Mouse (Mus musculus): Measurements from ENCODE around the gene Iqcn.

Iqcn gene

DNA sequence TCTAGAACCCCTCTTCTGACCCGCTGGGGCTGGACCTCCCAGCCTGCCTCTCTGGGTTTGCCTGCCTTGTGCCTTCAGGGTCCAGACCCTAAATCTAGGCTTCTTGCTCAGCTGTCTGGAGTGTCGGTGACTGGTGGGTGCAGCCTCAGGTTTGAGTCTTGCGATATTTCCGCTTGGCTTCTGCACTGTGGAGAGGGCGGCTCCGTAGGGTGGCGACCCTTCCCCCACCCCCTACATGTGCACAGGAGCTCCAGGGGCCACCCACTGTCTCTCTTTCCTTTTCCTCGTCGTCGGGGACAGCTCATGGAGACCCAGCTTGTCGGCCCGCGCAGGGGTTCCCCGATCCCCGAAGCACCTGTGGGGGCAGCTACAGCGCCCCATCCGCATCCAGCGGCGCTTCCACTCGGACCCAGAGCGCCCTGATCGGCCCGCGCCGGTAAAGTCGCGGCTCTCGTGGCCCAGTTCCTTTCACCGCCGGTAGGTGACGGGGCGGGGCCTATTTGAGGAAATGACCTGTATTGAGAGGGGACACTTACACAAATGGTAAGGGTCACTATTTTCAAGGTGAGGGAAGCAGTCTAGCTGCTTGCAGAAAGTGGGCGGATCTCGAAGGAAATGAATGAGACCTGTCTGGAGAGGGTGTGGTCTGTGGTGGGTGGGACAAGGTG is 26.7 kb downstream of the Iqcn start:
- in situ Hi-C loops (cut with MboI) = no loop called here

GRCm38 (mm10) chr8:70730956-70731355 is 27.7 kb downstream of the Iqcn start:
- in situ Hi-C loops (cut with MboI) = no loop called here

DNA sequence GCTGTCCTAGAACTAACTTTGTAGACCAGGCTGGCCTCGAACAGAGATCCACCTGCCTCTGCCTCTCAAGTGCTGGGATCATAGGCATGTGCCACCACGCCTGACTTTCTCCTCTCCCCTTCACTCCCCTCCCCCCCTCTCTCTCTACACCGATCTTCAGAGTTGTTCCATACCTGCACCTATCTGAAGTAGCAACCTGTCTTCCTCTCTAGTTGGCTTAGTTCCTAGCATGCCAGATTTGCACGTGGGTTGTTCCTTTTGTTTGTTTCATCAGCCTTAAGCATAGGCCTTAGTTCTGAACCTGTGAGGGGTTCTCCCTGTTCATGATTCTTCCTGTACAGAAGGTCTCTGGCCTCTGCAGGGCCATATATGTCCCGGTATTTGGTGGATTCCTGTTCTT is 34.4 kb downstream of the Iqcn start:
- in situ Hi-C loops (cut with MboI) = no loop called here

GRCm38 (mm10) chr8:70738211-70738610 is 35.0 kb downstream of the Iqcn start:
- in situ Hi-C loops (cut with MboI) = no loop called here

- in situ Hi-C loops (cut with MboI) = no loop called here
These were observed 38.4 kb downstream of the Iqcn start for GRCm38 (mm10) chr8:70741661-70742060.

- in situ Hi-C loops (cut with MboI) = no loop called here
These were observed 38.9 kb downstream of the Iqcn start for GRCm38 (mm10) chr8:70742176-70742575.

GRCm38 (mm10) chr8:70742981-70743655 is 39.9 kb downstream of the Iqcn start:
- in situ Hi-C loops (cut with MboI) = no loop called here

GRCm38 (mm10) chr8:70743656-70744590 is 40.7 kb downstream of the Iqcn start:
- in situ Hi-C loops (cut with MboI) = no loop called here

DNA sequence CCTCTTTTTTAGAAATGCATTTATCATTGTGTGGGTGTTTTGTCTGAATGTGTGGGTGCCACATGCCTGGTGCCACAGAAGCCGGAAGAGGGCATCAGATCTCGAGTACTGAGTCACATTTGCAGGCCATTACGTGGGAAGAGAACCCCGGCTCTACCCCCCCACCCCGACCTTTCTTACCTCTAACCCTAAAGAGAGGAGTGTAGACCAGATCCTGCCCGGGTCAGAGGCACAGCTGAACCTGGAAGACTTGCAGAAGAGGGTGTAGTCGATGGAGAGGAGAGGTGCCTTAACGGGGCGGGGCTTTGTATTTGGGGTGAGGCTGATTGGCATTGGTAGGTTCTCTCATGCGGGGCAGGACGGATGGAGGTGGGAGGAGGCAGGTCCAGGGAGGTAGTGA is 41.5 kb downstream of the Iqcn start:
- in situ Hi-C loops (cut with MboI) = no loop called here

GRCm38 (mm10) chr8:70745691-70746220 is 42.5 kb downstream of the Iqcn start:
- in situ Hi-C loops (cut with MboI) = no loop called here

DNA sequence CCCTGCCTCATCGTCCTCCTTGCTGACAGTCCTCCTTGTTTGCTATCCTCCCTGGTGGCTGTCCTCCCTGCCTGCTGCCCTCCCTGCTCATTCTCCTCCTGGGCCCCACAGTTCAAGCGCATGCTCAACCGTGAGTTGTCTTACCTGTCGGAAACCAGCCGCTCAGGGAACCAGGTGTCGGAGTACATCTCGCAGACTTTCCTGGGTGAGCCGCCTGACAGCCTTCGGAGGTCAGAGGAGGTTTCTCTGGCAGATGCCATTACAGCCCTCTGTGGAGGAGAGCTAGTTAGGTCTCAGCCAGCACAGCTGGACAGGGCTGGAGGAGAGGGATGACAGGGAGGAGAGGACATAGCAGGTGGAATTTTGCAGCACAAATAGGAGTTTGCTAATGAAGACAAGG is 43.4 kb downstream of the Iqcn start:
- in situ Hi-C loops (cut with MboI) = no loop called here

DNA sequence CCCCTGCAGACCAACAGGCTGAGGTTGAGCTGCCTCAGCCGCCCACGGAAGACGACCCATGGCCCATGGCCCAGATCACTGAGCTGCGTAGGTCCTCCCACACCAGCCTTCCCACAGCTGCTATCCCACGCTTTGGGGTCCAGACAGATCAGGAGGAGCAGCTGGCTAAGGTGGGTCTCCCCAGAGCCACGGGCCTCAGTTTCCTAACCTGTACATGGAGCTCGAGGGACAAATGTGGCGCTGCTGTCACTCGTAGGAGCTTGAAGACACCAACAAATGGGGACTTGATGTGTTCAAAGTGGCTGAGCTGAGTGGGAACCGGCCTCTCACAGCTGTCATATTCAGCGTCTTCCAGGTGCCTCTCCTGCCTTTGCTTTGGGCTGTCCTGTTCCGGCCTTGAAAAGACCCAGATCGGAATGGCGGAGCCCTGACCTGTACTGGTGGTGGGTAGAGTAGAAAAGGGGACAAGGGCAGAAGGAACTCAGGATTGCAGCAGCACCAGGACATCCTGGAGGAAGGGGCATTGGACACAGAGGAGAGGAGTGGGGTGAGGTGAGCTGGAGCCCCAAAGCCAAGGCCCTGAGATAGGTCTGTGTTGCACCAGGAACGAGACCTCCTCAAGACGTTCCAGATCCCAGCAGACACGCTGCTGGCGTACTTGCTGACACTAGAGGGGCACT is 44.1 kb downstream of the Iqcn start:
- in situ Hi-C loops (cut with MboI) = no loop called here

- in situ Hi-C loops (cut with MboI) = no loop called here
These were observed 45.2 kb downstream of the Iqcn start for GRCm38 (mm10) chr8:70748246-70749096.

DNA sequence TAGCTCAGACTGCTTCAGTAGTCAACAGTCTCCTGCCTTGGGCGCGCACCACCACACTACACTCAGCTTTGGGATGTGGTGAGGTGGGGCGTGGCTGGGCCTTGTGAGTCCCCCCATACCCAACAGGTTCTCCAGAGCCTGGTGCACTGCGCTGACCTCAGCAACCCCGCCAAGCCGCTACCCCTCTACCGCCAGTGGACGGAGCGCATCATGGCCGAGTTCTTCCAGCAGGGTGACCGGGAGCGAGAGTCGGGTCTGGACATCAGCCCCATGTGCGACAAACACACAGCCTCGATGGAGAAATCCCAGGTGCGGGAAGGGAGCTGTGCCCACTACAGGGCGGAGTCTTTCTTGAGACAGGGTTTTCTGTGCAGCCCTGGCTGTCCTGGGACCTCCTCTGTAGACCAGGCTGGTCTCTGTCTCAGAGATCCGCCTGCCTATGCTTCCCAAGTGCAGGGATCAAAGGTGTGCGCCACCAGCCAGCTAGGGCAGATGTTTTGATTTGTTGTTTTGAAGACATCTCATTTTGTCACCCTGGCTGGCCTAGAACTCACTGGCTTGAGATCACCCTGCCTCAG is 45.9 kb downstream of the Iqcn start:
- in situ Hi-C loops (cut with MboI) = no loop called here

- in situ Hi-C loops (cut with MboI) = loop anchor here (5.0 kb wide), 1 partner anchor 33 kb away; the partner anchor contains the start of gene Gm3336
These were observed 46.9 kb downstream of the Iqcn start for GRCm38 (mm10) chr8:70750128-70750680.

- in situ Hi-C loops (cut with MboI) = loop anchor here (5.0 kb wide), 1 partner anchor 35 kb away; the partner anchor contains the start of gene Gm3336
These were observed 48.9 kb downstream of the Iqcn start for GRCm38 (mm10) chr8:70752000-70752764.

DNA sequence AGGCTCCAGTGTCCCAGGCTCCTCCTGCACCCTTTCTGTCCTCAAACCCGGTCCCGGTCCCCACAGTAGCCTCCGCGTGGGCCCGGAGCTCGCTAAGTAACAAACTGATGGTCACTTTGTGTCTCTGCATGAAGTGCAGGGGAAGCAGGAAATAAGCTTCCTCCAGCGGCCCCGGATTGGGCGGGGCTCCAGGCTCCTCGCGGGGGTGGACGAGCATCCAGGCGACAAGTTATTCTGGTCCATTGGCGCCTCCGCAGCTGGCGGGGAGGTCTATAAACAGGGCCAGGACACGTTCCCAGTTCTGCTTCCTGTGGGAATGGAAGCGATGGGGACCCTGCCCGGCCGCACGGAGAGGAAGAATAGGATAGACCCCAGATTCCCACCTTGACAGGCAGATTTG is 49.9 kb downstream of the Iqcn start:
- in situ Hi-C loops (cut with MboI) = loop anchor here (5.0 kb wide), 1 partner anchor 36 kb away; the partner anchor contains the start of gene Gm3336

GRCm38 (mm10) chr8:70754043-70754870 is 51.0 kb downstream of the Iqcn start, which contains the start of gene Rab3a:
Gene Rab3a, plus strand, starts transcription at chr8:70754679.
- in situ Hi-C loops (cut with MboI) = loop anchor here (5.0 kb wide), 1 partner anchor 37 kb away; the partner anchor contains the start of gene Gm3336
